Mouse (Mus musculus): ENCODE results near the gene Hist4h4.

Hist4h4 gene

GRCm38 (mm10) chr6:136803739-136804633 lies at the start of gene Hist4h4:
TSS of gene Hist4h4 (minus strand) at chr6:136804415.
- peak; percentile 94 to 97 for DNase-seq

- DNase-seq = peak; percentile 33 to 45
These were observed 48.5 kb upstream of the Hist4h4 start for GRCm38 (mm10) chr6:136852762-136853161.

- peak; percentile 53 to 66 for DNase-seq
These were observed 48.1 kb upstream of the Hist4h4 start for GRCm38 (mm10) chr6:136852348-136852747.

- peak in 1 of 2 experiments; percentile 17 for DNase-seq
These were observed 46.1 kb upstream of the Hist4h4 start for GRCm38 (mm10) chr6:136850267-136850666.

- peak in 1 of 2 experiments; percentile 21 for DNase-seq
These were observed 44.8 kb upstream of the Hist4h4 start for GRCm38 (mm10) chr6:136848971-136849370.

- DNase-seq = peak in 1 of 2 experiments; percentile 4
These were observed 44.2 kb upstream of the Hist4h4 start for GRCm38 (mm10) chr6:136848399-136848798.

GRCm38 (mm10) chr6:136847790-136848189 lies 43.6 kb upstream of the Hist4h4 start:
- DNase-seq = peak; percentile 72 to 78

- peak in 1 of 2 experiments; percentile 15 for DNase-seq
These were observed 43.1 kb upstream of the Hist4h4 start for GRCm38 (mm10) chr6:136847267-136847666.

- peak in 1 of 2 experiments; percentile 16 for DNase-seq
These were observed 41.7 kb upstream of the Hist4h4 start for GRCm38 (mm10) chr6:136845706-136846480.

- no peak for DNase-seq
These were observed 40.7 kb upstream of the Hist4h4 start for GRCm38 (mm10) chr6:136844903-136845302.

- no peak for DNase-seq
These were observed 33.1 kb upstream of the Hist4h4 start for GRCm38 (mm10) chr6:136837323-136837722.

- no peak for DNase-seq
These were observed 31.1 kb upstream of the Hist4h4 start, which contains the start of gene Smco3 for GRCm38 (mm10) chr6:136835352-136835751. TSS of gene Smco3 (minus strand) at chr6:136835452.

GRCm38 (mm10) chr6:136831712-136832111 lies 27.5 kb upstream of the Hist4h4 start:
- no peak for DNase-seq

- no peak for DNase-seq
These were observed 24.5 kb upstream of the Hist4h4 start for GRCm38 (mm10) chr6:136828681-136829080.

GRCm38 (mm10) chr6:136827881-136828561 lies 23.8 kb upstream of the Hist4h4 start, which contains the start of gene Wbp11:
TSS of gene Wbp11 (minus strand) at chr6:136828233.
- peak; percentile 95 to 98 for DNase-seq

- DNase-seq = peak; percentile 37 to 84
These were observed 23.3 kb upstream of the Hist4h4 start, which contains the start of gene BC049715 for GRCm38 (mm10) chr6:136827516-136827880. TSS of gene BC049715 (plus strand) at chr6:136827626.

- no peak for DNase-seq
These were observed 22.9 kb upstream of the Hist4h4 start for GRCm38 (mm10) chr6:136827116-136827515.

GRCm38 (mm10) chr6:136824987-136825386 lies 20.8 kb upstream of the Hist4h4 start:
- DNase-seq = no peak

- no peak for DNase-seq
These were observed 16.9 kb upstream of the Hist4h4 start for GRCm38 (mm10) chr6:136821086-136821485.

GRCm38 (mm10) chr6:136820381-136820780 lies 16.2 kb upstream of the Hist4h4 start:
- DNase-seq = no peak

- DNase-seq = no peak
These were observed 13.3 kb upstream of the Hist4h4 start for GRCm38 (mm10) chr6:136817549-136817948.

- no peak for DNase-seq
These were observed 12.6 kb upstream of the Hist4h4 start for GRCm38 (mm10) chr6:136816826-136817225.

GRCm38 (mm10) chr6:136815381-136815780 lies 11.2 kb upstream of the Hist4h4 start:
- DNase-seq = no peak
